Mouse (Mus musculus) C2C12 (cell line): ENCODE results near the gene Cyb5d1.

Experiments used
- CTCF ChIP-seq: IDR thresholded peaks from one replicate; pipeline ENCODE4 v1.5.1; 2011; ENCODE audit not compliant: control insufficient read depth, insufficient read depth, insufficient read length
- MAX ChIP-seq: IDR thresholded peaks from one replicate; pipeline ENCODE4 v1.6.1; 2011; ENCODE audit warnings: mild to moderate bottlenecking, control low read depth
- USF1 ChIP-seq: IDR thresholded peaks from one replicate; pipeline ENCODE4 v1.6.1; 2011; ENCODE audit warnings: low read depth, mild to moderate bottlenecking, control low read depth, moderate library complexity

DNA sequence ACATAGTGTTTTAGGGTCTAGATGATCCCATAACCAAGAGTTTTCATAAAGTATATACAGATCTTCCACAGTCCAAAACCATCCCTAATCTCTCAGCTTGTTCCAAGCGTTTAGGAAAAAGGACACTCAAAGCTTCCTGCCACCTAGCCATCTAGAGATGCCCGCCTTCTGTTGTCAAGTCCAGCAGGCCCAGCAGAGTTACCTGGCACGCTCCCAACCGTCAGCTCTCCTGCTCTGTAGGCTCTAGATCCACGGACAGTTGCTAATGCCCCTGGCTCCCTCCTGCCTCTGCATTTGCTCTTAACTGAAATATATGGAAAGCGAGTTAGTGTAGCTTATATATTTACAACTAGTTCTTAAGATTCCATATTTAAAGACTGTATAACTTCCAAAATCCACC lies 14.1 kb downstream of the Cyb5d1 start:
- TF ChIP-seq CTCF (no peak), MAX (no peak), USF1 (no peak)
